Mouse (Mus musculus) midbrain, embryonic 12.5 days (tissue): ENCODE measurements around the gene 2700049A03Rik. TPM values are rescaled to one million over a fixed set of nuclear protein-coding genes. Genes with fewer than 3 reads are reported as not detected.
A peak's percentile ranks its signal among the peaks of the same experiment; 100 is the strongest.
"Not testable (repeated sequence)": the region's sequence is repeated elsewhere in the genome, so short reads cannot be mapped to it uniquely, and the experiment has no call there.

Source experiments
- ATAC-seq: fragments of 200-750 bp; cut with Nextera tagmentation; 2 replicates; pipeline ENCODE4 v1.8.0; 2017; ENCODE audit warnings: low read depth, moderate TSS enrichment, moderate library complexity; ENCODE audit not compliant: low FRiP score
- H3K27ac ChIP-seq: fragments of 300-500 bp; sonication (generic); replicated peaks from 2 replicates; pipeline ENCODE4 v1.5.1; 2016; ENCODE audit warnings: mild to moderate bottlenecking
- H3K27me3 ChIP-seq: fragments of 300-500 bp; sonication (generic); 2 replicates; pipeline ENCODE4 v1.6.1; 2016; ENCODE audit warnings: mild to moderate bottlenecking
- H3K36me3 ChIP-seq: fragments of 300-500 bp; sonication (generic); 2 replicates; pipeline ENCODE4 v1.6.1; 2016
- H3K4me1 ChIP-seq: fragments of 300-500 bp; sonication (generic); 2 replicates; pipeline ENCODE4 v1.6.1; 2016
- H3K4me2 ChIP-seq: fragments of 300-500 bp; sonication (generic); replicated peaks from 2 replicates; pipeline ENCODE4 v1.6.1; 2016; ENCODE audit warnings: mild to moderate bottlenecking, moderate library complexity
- H3K4me3 ChIP-seq: fragments of 300-500 bp; sonication (generic); 2 replicates; pipeline ENCODE4 v1.5.1; 2016; ENCODE audit warnings: mild to moderate bottlenecking
- H3K9ac ChIP-seq: fragments of 300-500 bp; sonication (generic); replicated peaks from 2 replicates; pipeline ENCODE4 v1.6.1; 2016; ENCODE audit warnings: mild to moderate bottlenecking, moderate library complexity
- H3K9me3 ChIP-seq: fragments of 300-500 bp; sonication (generic); 2 replicates; pipeline ENCODE4 v1.6.1; 2016; ENCODE audit warnings: mild to moderate bottlenecking
- WGBS: fragments of 180-500 bp; shearing (Covaris S2); methylation state at CpG from one replicate; pipeline ENCODE4 v1.1.7; 2016; 5-methylcytosine and 5-hydroxymethylcytosine counted together
- polyA plus RNA-seq: library from polyadenylated mRNA; unstranded; fragments of >200 nt; fragmentation: Nextera tagmentation; extraction: Ambion mirVana; gene quantifications from 2 replicates; pipeline ENCODE4 v1.2.1, GENCODE M21; 2016

The 2700049A03Rik gene
- polyA plus RNA-seq: 19.8 and 23.3 TPM in 2 replicates

GRCm38 (mm10) chr12:71136130-71136973 is at the start of gene 2700049A03Rik, which contains the start of gene Timm9:
Gene 2700049A03Rik (plus strand): TSS chr12:71136848.
Gene Timm9 (minus strand): TSS chr12:71136684.
- H3K27ac ChIP-seq: peak within 1 kb of the TSS; percentile 75
- peak; percentile 93 for ATAC-seq
- peak within 1 kb of the TSS; percentile 88 for H3K4me2 ChIP-seq
- peaks cover 32% of the 10 kb centered on the region for H3K36me3 ChIP-seq
- under 1% methylated on average over 52 of the region's 52 CpGs for WGBS
- peak within 1 kb of the TSS; percentile 90 for H3K9ac ChIP-seq
- no peaks in the 10 kb centered on the region for H3K27me3 ChIP-seq
- no peaks in the 10 kb centered on the region for H3K9me3 ChIP-seq
- H3K4me1 ChIP-seq: peaks cover 22% of the 10 kb centered on the region
- peak within 1 kb of the TSS; percentile 87 for H3K4me3 ChIP-seq

GRCm38 (mm10) chr12:71104275-71104674 is 32.4 kb upstream of the 2700049A03Rik start:
- not testable (repeated sequence) for H3K9ac ChIP-seq, H3K4me2 ChIP-seq, H3K36me3 ChIP-seq, H3K4me1 ChIP-seq, ATAC-seq, H3K4me3 ChIP-seq, H3K9me3 ChIP-seq, H3K27me3 ChIP-seq, H3K27ac ChIP-seq
- WGBS: 97% methylated on average over 4 of the region's 4 CpGs

GRCm38 (mm10) chr12:71107216-71107771 is 29.4 kb upstream of the 2700049A03Rik start:
- 81% methylated on average over 6 of the region's 6 CpGs for WGBS

GRCm38 (mm10) chr12:71111331-71111730 is 25.3 kb upstream of the 2700049A03Rik start, which contains the start of gene Tomm20l:
Gene Tomm20l (plus strand): TSS chr12:71111428.
- H3K27me3 ChIP-seq: peaks cover 7% of the 10 kb centered on the region
- H3K4me2 ChIP-seq: peak within 1 kb of the TSS; percentile 48
- no peaks in the 10 kb centered on the region for H3K9me3 ChIP-seq
- 0 out of 2 replicates have a peak, but pooled peaks have one; percentile 34 for ATAC-seq
- H3K9ac ChIP-seq: no peak within 1 kb of the TSS
- H3K4me3 ChIP-seq: peak within 1 kb of the TSS; percentile 20; the same call in 1 of the 2 replicates
- no peaks in the 10 kb centered on the region for H3K36me3 ChIP-seq
- whole genome bisulfite sequencing: 7% methylated on average over 33 of the region's 33 CpGs
- no peak within 1 kb of the TSS for H3K27ac ChIP-seq
- peaks cover 11% of the 10 kb centered on the region for H3K4me1 ChIP-seq

More at GRCm38 (mm10) chr12:71107216-71107771, 29.4 kb upstream of the 2700049A03Rik start:
- Histone ChIP-seq H3K9me3 (no peaks in the 10 kb centered on the region), H3K4me2 (no peak overlapping the region), H3K27ac (no peak overlapping the region), H3K9ac (no peak overlapping the region), H3K27me3 (peaks cover 7% of the 10 kb centered on the region), H3K4me3 (no peak overlapping the region), H3K36me3 (no peaks in the 10 kb centered on the region), H3K4me1 (peaks cover 4% of the 10 kb centered on the region; the same call in 1 of the 2 replicates)
- ATAC-seq: no peak

- Histone ChIP-seq H3K9me3 (no peaks in the 10 kb centered on the region), H3K36me3 (no peaks in the 10 kb centered on the region), H3K4me3 (no peak overlapping the region), H3K4me2 (no peak overlapping the region), H3K4me1 (peaks cover 11% of the 10 kb centered on the region), H3K27me3 (peaks cover 7% of the 10 kb centered on the region), H3K27ac (no peak overlapping the region), H3K9ac (no peak overlapping the region)
- WGBS: 89% methylated on average over 10 of the region's 10 CpGs
- no peak for ATAC-seq
Observed at GRCm38 (mm10) chr12:71113074-71113473, 23.6 kb upstream of the 2700049A03Rik start.

GRCm38 (mm10) chr12:71113675-71114288 is 22.9 kb upstream of the 2700049A03Rik start:
- H3K4me2 ChIP-seq: 0 out of 2 replicates have a peak overlapping the region, but pooled peaks have one; percentile 12
- no peak overlapping the region for H3K27ac ChIP-seq
- H3K27me3 ChIP-seq: peaks cover 7% of the 10 kb centered on the region
- peaks cover 11% of the 10 kb centered on the region for H3K4me1 ChIP-seq
- WGBS: 28% methylated on average over 12 of the region's 12 CpGs
- peak; percentile 23; the same call in 1 of the 2 replicates for ATAC-seq
- H3K36me3 ChIP-seq: no peaks in the 10 kb centered on the region
- no peak overlapping the region for H3K9ac ChIP-seq
- H3K9me3 ChIP-seq: no peaks in the 10 kb centered on the region
- H3K4me3 ChIP-seq: no peak overlapping the region

- 77% methylated on average over 5 of the region's 5 CpGs for WGBS
Observed at GRCm38 (mm10) chr12:71116411-71116810, 20.2 kb upstream of the 2700049A03Rik start.

GRCm38 (mm10) chr12:71122731-71123130 is 13.9 kb upstream of the 2700049A03Rik start:
- 95% methylated on average over 10 of the region's 10 CpGs for WGBS
- H3K27ac ChIP-seq: no peak overlapping the region
- no peak for ATAC-seq
- no peaks in the 10 kb centered on the region for H3K9me3 ChIP-seq
- H3K27me3 ChIP-seq: no peaks in the 10 kb centered on the region
- H3K36me3 ChIP-seq: peaks cover 35% of the 10 kb centered on the region
- no peaks in the 10 kb centered on the region for H3K4me1 ChIP-seq
- H3K4me2 ChIP-seq: no peak overlapping the region
- H3K4me3 ChIP-seq: no peak overlapping the region
- H3K9ac ChIP-seq: no peak overlapping the region

More at GRCm38 (mm10) chr12:71116411-71116810, 20.2 kb upstream of the 2700049A03Rik start:
- Histone ChIP-seq H3K4me3 (no peak overlapping the region), H3K27ac (no peak overlapping the region), H3K9ac (no peak overlapping the region), H3K4me2 (no peak overlapping the region), H3K27me3 (peaks cover 3% of the 10 kb centered on the region), H3K9me3 (no peaks in the 10 kb centered on the region), H3K4me1 (peaks cover 9% of the 10 kb centered on the region), H3K36me3 (no peaks in the 10 kb centered on the region)
- ATAC-seq: no peak

- Histone ChIP-seq H3K27ac (no peak overlapping the region), H3K9ac (no peak overlapping the region), H3K9me3 (no peaks in the 10 kb centered on the region), H3K4me1 (no peaks in the 10 kb centered on the region), H3K4me3 (no peak overlapping the region), H3K27me3 (no peaks in the 10 kb centered on the region), H3K4me2 (no peak overlapping the region), H3K36me3 (peaks cover 35% of the 10 kb centered on the region)
- WGBS: 93% methylated on average over 9 of the region's 9 CpGs
- ATAC-seq: no peak
Observed at GRCm38 (mm10) chr12:71123286-71123685, 13.4 kb upstream of the 2700049A03Rik start.

- Histone ChIP-seq H3K36me3 (peaks cover 30% of the 10 kb centered on the region), H3K4me3 (peak overlapping the region; percentile 87), H3K4me2 (peak overlapping the region; percentile 88), H3K27ac (no peak overlapping the region), H3K9ac (peak overlapping the region; percentile 11; the same call in 1 of the 2 replicates), H3K4me1 (peaks cover 22% of the 10 kb centered on the region), H3K9me3 (no peaks in the 10 kb centered on the region), H3K27me3 (no peaks in the 10 kb centered on the region)
- no peak for ATAC-seq
- 48% methylated on average over 5 of the region's 5 CpGs for WGBS
Observed at GRCm38 (mm10) chr12:71135581-71135980, 1.1 kb upstream of the 2700049A03Rik start.

GRCm38 (mm10) chr12:71136974-71137491 is 385 bp downstream of the 2700049A03Rik start:
- under 1% methylated on average over 30 of the region's 30 CpGs for WGBS
- H3K36me3 ChIP-seq: peaks cover 32% of the 10 kb centered on the region
- H3K4me3 ChIP-seq: peak overlapping the region; percentile 87
- ATAC-seq: peak; percentile 67
- H3K4me2 ChIP-seq: peak overlapping the region; percentile 88
- peaks cover 22% of the 10 kb centered on the region for H3K4me1 ChIP-seq
- no peaks in the 10 kb centered on the region for H3K9me3 ChIP-seq
- peak overlapping the region; percentile 75 for H3K27ac ChIP-seq
- H3K27me3 ChIP-seq: no peaks in the 10 kb centered on the region
- H3K9ac ChIP-seq: peak overlapping the region; percentile 62; the same call in 1 of the 2 replicates
